Mouse (Mus musculus) lung, embryonic 14.5 days (tissue): Measurements from ENCODE around the gene Sirt3. TPM values are rescaled to one million over a fixed set of nuclear protein-coding genes. Genes with fewer than 3 reads are reported as not detected.

ENCODE experiments used
- ATAC-seq: fragments of 200-750 bp; cut with Nextera tagmentation; 2 replicates; pipeline ENCODE4 v1.8.0; 2017; ENCODE audit warnings: mild to moderate bottlenecking, moderate TSS enrichment, moderate library complexity; ENCODE audit not compliant: insufficient read depth
- DNase-seq: peaks from one replicate; pipeline ENCODE4 v3.0.0-alpha.2; 2015
- H3K27ac ChIP-seq: fragments of 300-500 bp; sonication (generic); 2 replicates; pipeline ENCODE4 v1.5.1; 2014; ENCODE audit warnings: low read depth, mild to moderate bottlenecking, moderate library complexity
- H3K27me3 ChIP-seq: fragments of 300-500 bp; sonication (generic); 2 replicates; pipeline ENCODE4 v1.6.1; 2014; ENCODE audit warnings: low read length, control low read depth; ENCODE audit not compliant: insufficient read depth
- H3K36me3 ChIP-seq: fragments of 300-500 bp; sonication (generic); 2 replicates; pipeline ENCODE4 v1.6.1; 2014; ENCODE audit warnings: control low read depth; ENCODE audit not compliant: insufficient read depth
- H3K4me1 ChIP-seq: fragments of 300-500 bp; sonication (generic); 2 replicates; pipeline ENCODE4 v1.6.1; 2014; ENCODE audit warnings: antibody characterized with exemption, control low read depth; ENCODE audit not compliant: insufficient read depth
- H3K4me2 ChIP-seq: fragments of 300-500 bp; sonication (generic); 2 replicates; pipeline ENCODE4 v1.6.1; 2014; ENCODE audit warnings: mild to moderate bottlenecking
- H3K4me3 ChIP-seq: fragments of 300-500 bp; sonication (generic); 2 replicates; pipeline ENCODE4 v1.5.1; 2014; ENCODE audit warnings: low read depth, low read length
- H3K9ac ChIP-seq: fragments of 300-500 bp; sonication (generic); 2 replicates; pipeline ENCODE4 v1.6.1; 2014
- H3K9me3 ChIP-seq: fragments of 300-500 bp; sonication (generic); 2 replicates; pipeline ENCODE4 v1.6.1; 2016; ENCODE audit warnings: low read depth, low read length, control low read depth
- CTCF ChIP-seq: IDR thresholded peaks from 2 replicates; pipeline ENCODE4 v1.5.1; 2016; ENCODE audit warnings: antibody characterized with exemption, low read depth
- WGBS: fragments of 180-500 bp; shearing (Covaris S2); extraction: QIAGEN DNeasy Blood & Tissue Kit; methylation state at CpG from one replicate; pipeline ENCODE4 v1.1.7; 2014; 5-methylcytosine and 5-hydroxymethylcytosine counted together
- polyA plus RNA-seq: library from polyadenylated mRNA; unstranded; fragments of >200 nt; fragmentation: Nextera tagmentation; extraction: Ambion mirVana; gene quantifications from 2 replicates; pipeline ENCODE4 v1.2.1, GENCODE M21; 2014

Gene Sirt3
- polyA plus RNA-seq, 1 experiment from 2014 or later = 16.6 TPM

DNA sequence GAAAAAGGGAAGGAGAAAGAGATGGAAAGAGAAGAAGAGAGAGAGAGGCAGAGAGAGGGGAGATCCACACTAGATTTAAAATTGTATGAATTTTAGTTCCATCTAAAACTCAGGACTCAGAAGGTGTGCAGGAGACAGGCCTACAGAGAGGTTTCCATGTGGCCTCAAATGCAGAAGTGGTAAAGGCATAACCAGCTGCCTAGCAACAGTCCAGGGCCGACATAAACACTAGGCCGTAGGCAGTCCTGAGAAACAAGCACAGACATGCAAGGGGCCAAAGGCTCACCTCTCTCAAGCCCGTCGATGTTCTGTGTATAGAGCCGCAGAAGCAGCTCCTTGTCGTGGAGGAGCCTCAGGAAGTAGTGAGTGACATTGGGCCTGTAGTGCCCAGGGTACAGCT is 4.7 kb downstream of the Sirt3 start:
- TF ChIP-seq CTCF = no peak
- 81% methylated on average over 6 of the region's 6 CpGs for WGBS
- ATAC-seq = no peak

DNA sequence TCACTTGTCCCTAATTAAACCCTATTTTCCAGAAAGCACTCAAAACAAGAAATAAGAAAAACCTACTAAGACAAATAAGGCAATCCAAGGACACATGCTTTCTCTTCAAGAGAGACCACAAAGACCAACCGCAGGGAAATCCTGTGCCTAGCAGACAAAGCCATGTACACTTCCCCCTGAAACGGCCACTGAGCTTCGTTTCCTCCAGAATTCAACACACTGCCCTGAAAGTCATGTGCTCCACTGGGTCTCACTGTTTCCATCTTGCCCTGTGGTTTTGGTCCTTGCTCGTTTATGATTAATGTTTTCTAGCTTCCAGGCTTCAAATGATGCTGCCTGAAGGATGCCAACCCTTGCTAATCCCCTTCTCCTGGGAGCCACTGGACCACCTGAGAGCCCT is 7.9 kb downstream of the Sirt3 start:
- Histone ChIP-seq H3K36me3 (peaks cover 23% of the 10 kb centered on the region; the same call in 1 of the 2 replicates), H3K4me3 (no peak overlapping the region), H3K4me1 (no peaks in the 10 kb centered on the region), H3K4me2 (no peak overlapping the region), H3K9me3 (no peaks in the 10 kb centered on the region), H3K27ac (no peak overlapping the region), H3K9ac (no peak overlapping the region), H3K27me3 (no peaks in the 10 kb centered on the region)
- TF ChIP-seq CTCF = no peak
- DNase-seq = no peak
- WGBS = 88% methylated on average over 4 of the region's 4 CpGs
- no peak for ATAC-seq

More for the DNA sequence above, 4.7 kb downstream of the Sirt3 start:
- H3K27ac ChIP-seq = no peak overlapping the region
- no peaks in the 10 kb centered on the region for H3K27me3 ChIP-seq
- no peaks in the 10 kb centered on the region for H3K9me3 ChIP-seq
- no peak overlapping the region for H3K4me3 ChIP-seq
- H3K9ac ChIP-seq = no peak overlapping the region
- H3K36me3 ChIP-seq = peaks cover 23% of the 10 kb centered on the region; the same call in 1 of the 2 replicates
- H3K4me1 ChIP-seq = no peaks in the 10 kb centered on the region
- no peak for DNase-seq
- H3K4me2 ChIP-seq = no peak overlapping the region

DNA sequence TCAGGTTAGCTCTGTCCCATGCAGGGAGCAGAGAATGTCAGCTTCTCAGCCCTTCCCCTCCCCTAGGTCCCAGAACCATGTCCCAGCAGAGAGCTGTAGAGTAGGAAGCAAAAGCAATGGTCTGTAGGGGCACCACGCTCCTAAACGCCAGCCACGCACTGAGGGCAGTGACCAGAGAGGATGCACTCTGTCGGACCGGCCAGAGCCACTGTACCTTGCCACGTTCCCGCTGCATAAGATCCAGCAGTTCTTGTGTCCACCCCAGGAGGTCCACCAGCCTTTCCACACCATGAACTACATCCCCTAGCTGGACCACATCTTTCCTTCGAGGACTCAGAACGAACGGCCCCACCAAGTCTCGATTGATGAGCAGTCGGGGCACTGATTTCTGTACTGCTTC is 17.3 kb downstream of the Sirt3 start:
- H3K27ac ChIP-seq = no peak overlapping the region
- no peaks in the 10 kb centered on the region for H3K27me3 ChIP-seq
- peaks cover 53% of the 10 kb centered on the region for H3K36me3 ChIP-seq
- H3K9ac ChIP-seq = no peak overlapping the region
- WGBS = 86% methylated on average over 12 of the region's 12 CpGs
- no peak for TF ChIP-seq CTCF
- no peaks in the 10 kb centered on the region for H3K4me1 ChIP-seq
- H3K4me2 ChIP-seq = no peak overlapping the region
- no peak overlapping the region for H3K4me3 ChIP-seq
- no peak for DNase-seq
- no peaks in the 10 kb centered on the region for H3K9me3 ChIP-seq
- no peak for ATAC-seq

DNA sequence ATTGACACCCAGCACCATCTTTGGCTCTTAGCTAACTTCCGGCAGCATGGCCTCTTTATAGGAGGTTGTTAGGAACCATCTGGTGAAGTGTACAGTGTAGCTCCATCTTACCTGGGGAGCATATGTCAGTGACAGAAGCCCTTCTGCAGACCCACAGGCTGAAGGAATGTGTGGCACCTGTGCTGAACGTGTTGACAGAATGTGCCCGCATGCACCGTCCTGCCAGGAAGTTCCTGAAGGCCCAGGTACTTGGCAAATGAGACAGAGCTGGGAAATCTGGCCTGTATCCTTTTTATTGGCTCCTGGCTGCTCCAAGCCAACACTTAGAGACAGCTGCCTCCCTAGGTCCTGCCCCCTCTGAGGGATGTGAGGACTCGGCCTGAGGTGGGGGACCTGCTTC is 21.4 kb downstream of the Sirt3 start:
- 83% methylated on average over 5 of the region's 5 CpGs for WGBS
- TF ChIP-seq CTCF = no peak
- no peak for ATAC-seq
- no peak for DNase-seq
- H3K27me3 ChIP-seq = no peaks in the 10 kb centered on the region
- H3K9me3 ChIP-seq = no peaks in the 10 kb centered on the region
- H3K36me3 ChIP-seq = peaks cover 65% of the 10 kb centered on the region
- peaks cover 5% of the 10 kb centered on the region; the same call in 1 of the 2 replicates for H3K4me1 ChIP-seq
- no peak overlapping the region for H3K9ac ChIP-seq
- H3K4me2 ChIP-seq = no peak overlapping the region
- no peak overlapping the region for H3K4me3 ChIP-seq
- H3K27ac ChIP-seq = no peak overlapping the region

DNA sequence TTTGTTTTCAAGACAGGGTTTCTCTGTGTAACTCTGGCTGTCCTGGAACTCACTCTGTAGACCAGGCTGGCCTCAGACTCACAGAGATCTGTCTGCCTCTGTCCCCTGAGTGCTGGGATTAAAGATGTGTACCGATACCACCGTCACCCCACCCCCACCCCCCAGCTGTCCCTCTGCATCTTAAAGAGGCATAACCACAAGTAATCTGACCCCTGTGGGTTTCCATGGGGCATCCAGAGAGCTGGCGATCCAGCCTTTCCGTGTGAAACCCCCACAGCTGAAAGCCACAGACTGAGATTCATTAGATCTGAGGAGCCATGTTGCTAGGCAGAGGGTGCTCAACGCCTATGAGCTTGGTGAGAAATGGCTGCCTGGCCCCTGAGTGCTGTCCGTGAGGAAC is 22.1 kb downstream of the Sirt3 start:
- ATAC-seq = no peak
- WGBS = 74% methylated on average over 6 of the region's 6 CpGs
- no peak for DNase-seq
- Histone ChIP-seq H3K9me3 (no peaks in the 10 kb centered on the region), H3K4me2 (no peak overlapping the region), H3K9ac (no peak overlapping the region), H3K27ac (no peak overlapping the region), H3K27me3 (no peaks in the 10 kb centered on the region), H3K4me3 (no peak overlapping the region), H3K4me1 (peaks cover 5% of the 10 kb centered on the region; the same call in 1 of the 2 replicates), H3K36me3 (peaks cover 65% of the 10 kb centered on the region)
- TF ChIP-seq CTCF = no peak

DNA sequence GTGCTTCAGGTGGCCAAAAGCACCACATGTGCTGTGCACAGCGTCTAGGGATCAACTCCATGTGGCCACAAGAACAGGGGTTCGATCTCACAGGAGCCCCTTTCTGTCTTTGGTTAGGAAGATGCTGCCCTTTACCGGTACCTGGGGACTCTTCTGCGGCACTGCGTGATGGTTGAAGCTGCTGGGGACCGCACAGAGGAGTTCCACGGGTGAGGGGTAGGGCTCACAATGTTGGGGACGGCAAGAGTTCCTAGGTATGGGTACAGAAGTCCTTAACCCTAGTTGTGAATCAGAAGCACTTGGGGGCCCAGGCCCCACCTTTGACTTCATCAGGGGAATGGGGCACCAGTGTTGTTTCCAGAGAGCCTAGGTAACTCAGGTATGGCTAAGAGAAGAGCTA is 23.4 kb downstream of the Sirt3 start:
- H3K36me3 ChIP-seq = peaks cover 64% of the 10 kb centered on the region
- peak overlapping the region; percentile 22; the same call in 1 of the 2 replicates for H3K9ac ChIP-seq
- ATAC-seq = no peak
- no peak for TF ChIP-seq CTCF
- peaks cover 5% of the 10 kb centered on the region; the same call in 1 of the 2 replicates for H3K4me1 ChIP-seq
- no peaks in the 10 kb centered on the region for H3K27me3 ChIP-seq
- H3K4me2 ChIP-seq = peak overlapping the region; percentile 100
- DNase-seq = no peak
- H3K4me3 ChIP-seq = no peak overlapping the region
- H3K9me3 ChIP-seq = no peaks in the 10 kb centered on the region
- 90% methylated on average over 8 of the region's 8 CpGs for WGBS
- no peak overlapping the region for H3K27ac ChIP-seq

DNA sequence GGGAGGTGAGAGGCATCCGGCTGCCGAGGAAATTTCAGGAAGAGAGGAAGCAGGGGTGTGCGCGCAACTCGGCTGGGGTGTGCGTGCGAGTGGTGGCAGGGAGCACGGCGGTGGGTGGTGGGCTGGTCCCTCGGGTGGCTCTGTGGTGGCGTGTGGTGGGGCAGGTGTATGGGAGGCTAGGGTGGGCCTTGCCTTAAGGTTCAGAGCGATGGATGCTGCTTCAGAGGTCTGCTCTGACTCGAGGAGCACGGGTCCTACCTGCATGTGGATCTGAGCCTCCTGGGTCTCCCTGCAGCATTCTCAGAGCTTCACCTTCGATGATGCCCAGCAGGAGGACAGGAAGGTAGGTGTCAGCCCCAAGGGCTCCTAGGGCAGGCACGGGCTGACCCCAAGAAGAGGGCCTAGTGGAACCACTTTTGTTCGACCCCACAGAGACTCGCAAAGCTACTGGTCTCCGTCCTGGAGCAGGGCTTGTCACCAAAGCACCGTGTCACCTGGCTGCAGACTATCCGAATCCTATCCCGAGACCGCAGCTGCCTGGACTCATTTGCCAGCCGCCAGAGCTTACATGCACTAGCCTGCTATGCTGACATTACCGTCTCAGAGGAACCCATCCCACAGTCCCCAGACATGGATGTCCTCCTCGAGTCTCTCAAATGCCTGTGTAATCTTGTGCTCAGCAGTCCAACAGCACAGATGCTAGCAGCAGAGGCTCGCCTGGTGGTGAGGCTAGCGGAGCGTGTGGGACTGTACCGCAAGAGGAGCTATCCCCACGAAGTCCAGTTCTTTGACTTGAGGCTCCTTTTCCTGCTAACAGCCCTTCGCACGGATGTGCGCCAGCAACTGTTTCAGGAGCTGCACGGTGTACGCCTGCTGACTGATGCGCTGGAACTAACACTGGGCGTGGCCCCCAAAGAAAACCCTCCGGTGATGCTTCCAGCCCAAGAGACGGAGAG is 24.3 kb downstream of the Sirt3 start, which contains the start of gene Bet1l:
TSS of gene Bet1l (minus strand) at position 28 of the 956 bp plus-strand sequence.
- H3K27me3 ChIP-seq = no peaks in the 10 kb centered on the region
- peak within 1 kb of the TSS; percentile 100 for H3K4me2 ChIP-seq
- peak; percentile 32; the same call in 1 of the 2 replicates for ATAC-seq
- no peak for TF ChIP-seq CTCF
- no peaks in the 10 kb centered on the region for H3K9me3 ChIP-seq
- peaks cover 5% of the 10 kb centered on the region; the same call in 1 of the 2 replicates for H3K4me1 ChIP-seq
- 31% methylated on average over 40 of the region's 40 CpGs for WGBS
- peak within 1 kb of the TSS; percentile 85 for H3K9ac ChIP-seq
- peaks cover 64% of the 10 kb centered on the region for H3K36me3 ChIP-seq
- peak within 1 kb of the TSS; percentile 93 for H3K27ac ChIP-seq
- DNase-seq = peak; percentile 14
- H3K4me3 ChIP-seq = peak within 1 kb of the TSS; percentile 78
